8 mouse cellular contexts compared by ENCODE assay signal in the genomic region with DNA sequence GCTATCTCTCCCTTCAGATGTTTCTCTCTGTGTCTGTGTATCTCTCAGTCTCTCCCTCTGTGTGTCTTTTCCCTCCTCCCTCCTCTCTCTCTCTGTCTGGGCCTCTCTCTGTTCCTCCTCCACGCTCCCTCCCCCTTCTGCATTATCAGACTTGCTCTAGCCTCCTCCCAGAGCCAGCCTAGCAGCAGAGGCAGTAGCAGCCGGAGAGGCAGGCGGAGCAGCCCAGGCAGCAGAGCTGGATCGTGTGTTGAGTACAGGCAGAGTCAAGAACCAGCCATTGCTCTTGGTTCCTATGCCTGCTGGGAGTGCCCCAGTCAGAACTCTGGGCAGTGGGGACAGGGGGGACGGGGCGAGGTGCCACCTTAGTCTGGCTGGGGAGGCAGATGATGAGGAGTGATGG. TPM values are rescaled to one million over a fixed set of nuclear protein-coding genes. Genes with fewer than 3 reads are reported as not detected.
DNase-seq lines count a peak whose midpoint lies in the region; TF ChIP-seq lines count a peak whose summit lies in the region.

A gene (plus strand): TSS at position 163 of the 400 bp plus-strand sequence.

- H3K36me3 ChIP-seq in forebrain, embryonic 10.5 days (replicated peaks) = no peaks in the 10 kb centered on the region
- H3K36me3 ChIP-seq in myocyte (ENCODE audit: control insufficient read depth, insufficient read depth) = no peaks in the 10 kb centered on the region

- peaks cover 56% of the 10 kb centered on the region for H3K27me3 ChIP-seq in forebrain, embryonic 10.5 days (ENCODE audit: poor library complexity, severe bottlenecking)
- peaks cover 4% of the 10 kb centered on the region for H3K27me3 ChIP-seq in myocyte (ENCODE audit: control insufficient read depth, insufficient read depth, insufficient read length)

- TF ChIP-seq POLR2A in myocyte (IDR thresholded peaks at IDR 0.05; ENCODE audit: insufficient read length, low read depth) = no peak

- no peaks in the 10 kb centered on the region for H3K79me2 ChIP-seq in myocyte (ENCODE audit: control insufficient read depth, insufficient read depth)

- H3K4me3 ChIP-seq in forebrain, embryonic 10.5 days = peak within 1 kb of the TSS; percentile 21; the same call in 1 of the 2 replicates
- H3K4me3 ChIP-seq in myocyte = no peak within 1 kb of the TSS

- peaks cover 34% of the 10 kb centered on the region for H3K4me1 ChIP-seq in forebrain, embryonic 10.5 days

- H3K4me2 ChIP-seq in myocyte (ENCODE audit: low read depth) = no peak within 1 kb of the TSS

- intact Hi-C loops in heart, postnatal 14 days (cut with DNase I) = no loop called here

- WGBS in forebrain, embryonic 10.5 days = 22% methylated on average over 6 of the region's 6 CpGs

- no peaks in the 10 kb centered on the region for H3K9me3 ChIP-seq in forebrain, embryonic 10.5 days

- peak; percentile 63 for DNase-seq in retina, postnatal 1 day
- DNase-seq in retina, embryonic 14.5 days (ENCODE audit: low spot score) = no peak
- no peak for DNase-seq in forebrain, embryonic 10.5 days (ENCODE audit: extremely low spot score, low spot score)
- no peak for DNase-seq in heart, postnatal 14 days
- DNase-seq in left cerebral cortex, adult 8-10 months (ENCODE audit: low spot score in 2 of 2) = peak; percentile 85 to 90
- no peak for DNase-seq in lung, postnatal 14 days
- no peak for DNase-seq in testis, postnatal 10 days (ENCODE audit: low spot score)

- no peak within 1 kb of the TSS for H3ac ChIP-seq in myocyte (ENCODE audit: control insufficient read depth, insufficient read length)

- H3K27ac ChIP-seq in forebrain, embryonic 10.5 days = no peak within 1 kb of the TSS

TF ChIP-seq in myocyte, 11 proteins besides CTCF, POLR2A, EP300 and RAD21:
- TF ChIP-seq E2F4 (IDR thresholded peaks at IDR 0.05; ENCODE audit: insufficient read depth) (no peak), MAX (IDR thresholded peaks at IDR 0.05; ENCODE audit: low read depth) (no peak), CEBPB (IDR thresholded peaks at IDR 0.05; ENCODE audit: insufficient read depth, poor library complexity, severe bottlenecking) (no peak), MYOD1 (IDR thresholded peaks at IDR 0.05; ENCODE audit: control insufficient read depth in 1 of 3, insufficient read length in 2 of 3, low read depth in 2 of 3) (no peak), MYOG (IDR thresholded peaks at IDR 0.05; ENCODE audit: control insufficient read depth in 1 of 3, insufficient read depth in 1 of 3, insufficient read length in 2 of 3, low read depth in 2 of 3) (no peak), POLR2AphosphoS2 (IDR thresholded peaks at IDR 0.05; ENCODE audit: insufficient read length, low read depth) (no peak), TCF3 (IDR thresholded peaks at IDR 0.05; ENCODE audit: insufficient read length, low read depth) (no peak), SRF (IDR thresholded peaks at IDR 0.05; ENCODE audit: control insufficient read depth, insufficient read length, low read depth) (no peak), USF1 (IDR thresholded peaks at IDR 0.05; ENCODE audit: low read depth) (no peak), TCF12 (IDR thresholded peaks at IDR 0.05; ENCODE audit: insufficient read depth, poor library complexity, severe bottlenecking) (no peak), REST (IDR thresholded peaks at IDR 0.05; ENCODE audit: insufficient read depth, insufficient read length) (no peak)
TF ChIP-seq in myocyte: peak in this region for 0.

RNA-seq across cellular contexts. Expression of the gene that starts here (rescaled TPM):
- polyA plus RNA-seq in forebrain, embryonic 10.5 days (2016; fragmentation: Nextera tagmentation; extraction: Ambion mirVana) = 16.2 and 16.3 TPM in 2 replicates
- total RNA-seq in heart, postnatal 14 days (2021) = 10 to 100 TPM; 72.2 to 78.0 TPM
- 100 to 1,000 TPM; 370 to 394 (median 377) TPM for total RNA-seq in left cerebral cortex, adult 8-10 months (2022)
- polyA plus RNA-seq in myocyte (2012; fragmentation: generic; extraction: Trizol) = 49.3 TPM

Comparison
In these comparisons a context has a peak if more than half of its experiments do, and no peak if none do; other contexts are left out.
1. RNA of the gene that starts here (total RNA-seq): 370 to 394 TPM in left cerebral cortex, adult 8-10 months; 72.2 to 78.0 TPM in heart, postnatal 14 days; every median in the first group is over 4 times any median in the second.
2. DNase-seq: peak in retina, postnatal 1 day (single experiment) and left cerebral cortex, adult 8-10 months (2 of 2); none in retina, embryonic 14.5 days (single experiment), forebrain, embryonic 10.5 days (single experiment), heart, postnatal 14 days (0 of 2), lung, postnatal 14 days (single experiment) and testis, postnatal 10 days (single experiment).